Mouse (Mus musculus): ENCODE measurements around the gene Rnf186.

The Rnf186 gene

DNA sequence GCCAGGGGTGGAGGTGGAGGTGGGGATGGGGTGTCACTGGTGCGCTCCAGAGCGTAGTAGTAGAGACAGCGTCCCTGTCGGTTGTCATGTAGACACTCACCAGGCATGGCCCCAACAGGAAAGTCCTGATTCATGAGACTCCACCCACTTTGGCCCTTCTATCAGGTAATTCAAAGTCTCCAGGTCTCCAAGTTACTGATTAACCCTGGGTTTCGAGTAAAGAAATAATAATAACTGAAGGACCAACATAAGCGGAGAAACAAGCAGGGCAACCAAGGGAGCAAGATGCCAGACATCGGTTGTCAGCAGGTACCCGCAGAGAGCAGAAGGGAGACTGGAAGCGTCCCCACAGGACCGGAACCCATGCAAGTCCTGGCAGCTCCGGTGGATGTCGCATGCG, at the start of gene Rnf186:
Gene Rnf186, plus strand, starts transcription at position 247 of the 400 bp plus-strand sequence.
- DNase-seq: peak; percentile 72 to 92

DNA sequence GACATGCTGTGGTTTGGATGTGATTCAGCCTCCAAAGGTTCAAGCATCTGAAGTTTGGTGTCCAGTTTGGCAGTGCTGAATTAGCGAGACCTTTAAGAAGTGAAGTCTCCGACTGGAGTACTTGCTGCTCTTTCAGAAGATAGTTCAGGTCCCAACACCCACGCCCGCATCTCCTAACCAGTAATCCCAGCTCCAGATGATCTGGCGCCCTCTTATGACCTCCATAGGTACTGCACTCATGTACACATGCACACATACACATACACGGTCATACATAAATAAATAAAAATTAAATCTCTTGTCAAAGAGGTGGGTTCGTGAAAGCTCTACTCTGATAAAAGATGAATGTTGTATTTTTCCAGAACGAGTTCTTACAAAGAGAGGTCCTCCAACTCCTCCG, 49.6 kb upstream of the Rnf186 start:
- no peak for DNase-seq

DNA sequence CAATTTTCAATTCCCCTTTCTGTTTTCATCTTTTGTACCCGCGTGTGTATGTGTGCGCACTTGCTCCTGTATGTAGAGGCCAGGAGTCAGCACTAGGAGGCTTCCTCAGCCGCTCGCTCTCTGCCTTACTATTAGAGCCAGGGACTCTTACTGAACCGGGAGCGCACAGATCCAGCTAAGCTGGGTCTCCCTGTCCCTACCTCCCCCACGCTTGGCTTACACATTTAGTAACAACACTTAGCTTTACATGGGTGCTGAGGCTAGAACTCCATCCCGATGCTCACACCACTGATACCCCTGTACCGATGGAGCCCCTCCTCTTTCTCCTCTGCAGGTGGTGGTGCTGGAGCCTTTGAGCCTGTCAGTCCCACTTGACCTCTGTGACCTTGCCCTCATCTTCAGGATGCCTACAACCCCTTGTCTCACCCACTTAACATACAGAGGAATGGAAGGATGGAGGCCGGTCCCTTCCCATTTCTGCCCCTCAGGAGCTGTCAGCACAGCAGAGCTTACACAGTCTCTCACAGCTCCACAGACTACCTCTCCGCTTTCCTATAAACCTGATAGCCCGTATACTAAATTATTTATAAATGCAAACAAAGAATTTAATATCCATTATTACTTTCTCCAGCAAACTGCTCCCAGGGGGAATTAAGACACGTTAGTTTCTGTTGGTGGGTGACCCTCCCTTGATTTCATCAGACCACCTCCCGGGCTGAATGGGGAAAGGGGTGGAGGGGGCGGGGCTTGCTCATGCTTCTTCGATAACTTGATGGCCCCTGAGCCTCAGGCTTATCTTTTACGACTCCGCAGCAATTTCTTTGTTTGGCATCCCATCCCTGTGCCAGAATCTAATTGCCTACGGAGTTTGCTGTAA, 45.4 kb upstream of the Rnf186 start:
- DNase-seq: no peak

DNA sequence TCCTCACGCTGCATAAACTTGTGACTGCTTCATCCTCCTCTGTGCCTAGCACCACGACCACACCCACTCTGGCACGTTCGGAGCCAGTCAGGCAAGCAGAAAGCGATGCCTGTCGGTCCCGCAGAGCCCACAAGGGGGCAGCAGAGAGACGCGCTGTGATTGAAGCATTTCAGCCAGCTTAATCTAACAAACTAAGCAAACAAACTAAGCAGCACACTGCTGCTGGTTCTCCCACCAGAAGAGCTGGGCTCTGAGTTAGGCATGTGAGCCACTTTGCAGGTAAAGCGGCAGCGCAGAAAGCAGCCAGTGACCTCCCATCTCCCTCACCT, 44.8 kb upstream of the Rnf186 start:
- DNase-seq: peak; percentile 95 to 98

DNA sequence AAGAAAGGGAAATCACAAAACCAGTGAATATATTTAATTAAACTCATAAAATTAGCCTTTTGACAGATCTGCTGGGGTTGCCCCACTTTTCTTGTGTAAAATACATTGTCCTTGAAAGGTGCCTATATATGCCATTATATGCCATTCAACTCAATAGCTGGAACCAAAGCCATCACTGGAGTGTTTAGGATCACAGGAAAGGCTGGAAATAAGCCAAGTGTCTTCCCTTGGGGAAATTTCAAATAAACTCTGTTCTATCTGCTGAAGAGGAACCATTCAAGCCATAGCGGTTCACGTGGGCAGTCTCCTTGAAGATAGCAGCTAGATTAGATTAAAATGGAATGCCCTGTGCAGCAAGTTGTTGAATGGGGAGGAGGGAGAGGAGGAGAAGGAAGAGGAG, 41.4 kb upstream of the Rnf186 start:
- DNase-seq: no peak

DNA sequence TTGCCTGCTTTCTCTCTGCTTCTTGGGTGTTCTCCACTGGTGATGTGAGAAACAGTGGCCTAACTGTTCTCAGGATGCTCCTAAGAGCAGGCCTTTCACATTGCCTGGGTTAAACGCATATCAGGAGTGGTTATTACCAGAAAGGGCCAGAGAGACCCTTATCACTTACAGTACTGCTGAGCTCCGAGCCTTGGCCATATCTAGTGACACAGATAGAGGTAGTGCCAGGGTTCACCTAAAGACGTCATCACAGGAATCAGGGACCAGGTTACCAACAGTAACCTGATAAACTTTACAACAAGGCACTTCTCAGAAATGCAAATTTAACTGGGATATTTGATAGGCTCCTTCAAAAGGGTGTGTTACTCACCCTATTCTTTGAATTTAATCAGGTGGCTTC, 33.0 kb upstream of the Rnf186 start:
- no peak for DNase-seq

DNA sequence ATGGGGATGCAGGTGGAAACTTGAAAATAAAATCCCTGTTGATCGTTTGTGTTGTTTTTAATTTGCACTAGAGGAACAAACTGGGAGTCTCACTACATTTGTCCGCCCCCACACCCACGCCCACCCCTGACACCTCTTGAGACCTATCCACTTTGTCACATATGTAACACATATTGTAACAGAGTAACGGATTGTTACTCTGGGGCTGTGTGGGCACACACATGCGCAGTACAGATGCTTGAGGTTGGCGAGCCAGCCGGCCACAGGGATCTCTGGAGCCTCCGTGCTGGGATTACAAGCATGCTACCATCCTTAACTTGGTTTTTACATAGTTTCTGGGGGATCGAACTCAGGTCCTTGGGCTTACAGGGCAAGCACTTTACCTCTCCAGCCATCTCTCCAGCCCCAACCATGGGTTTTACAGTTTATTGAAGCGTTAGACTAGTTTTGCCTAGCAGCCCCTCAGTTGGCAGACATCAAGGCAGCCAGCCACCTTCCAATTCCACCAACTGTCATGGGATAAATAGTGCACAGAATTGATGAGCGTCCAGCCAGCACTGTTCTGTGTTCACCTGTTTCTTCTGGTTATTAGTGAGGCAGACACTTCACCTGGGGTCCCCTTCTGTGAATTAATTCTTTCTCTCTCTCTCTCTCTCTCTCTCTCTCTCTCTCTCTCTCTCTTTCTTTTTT, 32.3 kb upstream of the Rnf186 start:
- no peak for DNase-seq

DNA sequence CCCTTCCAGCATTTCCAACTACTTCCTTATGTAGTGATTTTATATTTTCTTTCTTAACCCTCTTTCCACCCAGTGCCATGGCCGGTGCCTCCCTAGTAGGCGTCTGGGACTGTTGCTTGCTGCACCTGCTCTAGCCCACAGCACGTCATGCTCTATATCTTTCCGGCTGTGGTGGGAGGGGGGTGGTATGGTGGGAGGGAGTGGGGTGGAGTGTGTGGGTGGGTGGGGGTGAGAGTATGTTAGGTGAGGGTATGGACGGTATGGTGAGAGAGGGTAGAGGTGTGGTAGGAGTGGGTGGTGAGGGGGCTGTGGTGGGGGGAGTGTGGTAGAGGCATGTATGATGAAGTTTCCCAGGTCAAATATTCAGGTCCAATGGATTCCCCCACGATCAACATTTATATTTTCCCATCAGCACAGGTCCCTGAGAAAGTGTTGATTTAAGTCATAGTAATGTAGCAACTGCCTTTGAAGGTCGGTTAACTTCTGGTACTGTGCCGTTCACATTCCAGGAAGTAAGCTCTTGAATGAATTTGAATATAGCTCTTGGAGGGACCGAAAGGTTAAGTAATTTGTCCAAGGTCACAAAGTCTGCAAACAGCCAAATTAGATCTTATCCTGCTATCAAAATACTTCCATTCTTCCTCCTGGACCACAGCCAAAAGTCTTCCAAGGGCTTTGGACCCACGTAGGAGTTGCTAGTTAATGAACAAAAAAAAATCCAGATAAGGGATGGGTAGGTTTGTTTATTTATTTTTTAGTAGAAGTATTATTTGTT, 28.2 kb upstream of the Rnf186 start:
- peak; percentile 47 to 80 for DNase-seq

DNA sequence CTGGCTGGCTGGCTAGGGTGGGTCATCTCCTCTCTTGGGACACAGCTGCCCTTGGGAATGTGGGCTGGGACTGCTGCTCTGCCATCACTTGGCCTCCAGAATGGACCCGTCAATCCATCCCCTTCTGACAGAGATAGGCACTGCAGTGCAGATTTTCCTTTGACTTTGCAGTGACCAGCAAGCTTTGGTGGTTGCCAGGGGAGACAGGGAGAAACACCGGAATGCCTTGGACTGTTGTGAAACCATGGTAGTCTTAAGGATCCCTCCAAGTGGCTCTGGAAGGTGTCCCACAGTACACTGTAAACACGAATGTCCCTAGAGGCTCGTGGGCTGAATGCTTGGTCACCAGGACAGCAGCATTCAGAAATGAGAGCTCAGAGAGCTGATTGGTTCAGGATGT, 27.4 kb upstream of the Rnf186 start:
- peak in 1 of 2 experiments; percentile 22 for DNase-seq

DNA sequence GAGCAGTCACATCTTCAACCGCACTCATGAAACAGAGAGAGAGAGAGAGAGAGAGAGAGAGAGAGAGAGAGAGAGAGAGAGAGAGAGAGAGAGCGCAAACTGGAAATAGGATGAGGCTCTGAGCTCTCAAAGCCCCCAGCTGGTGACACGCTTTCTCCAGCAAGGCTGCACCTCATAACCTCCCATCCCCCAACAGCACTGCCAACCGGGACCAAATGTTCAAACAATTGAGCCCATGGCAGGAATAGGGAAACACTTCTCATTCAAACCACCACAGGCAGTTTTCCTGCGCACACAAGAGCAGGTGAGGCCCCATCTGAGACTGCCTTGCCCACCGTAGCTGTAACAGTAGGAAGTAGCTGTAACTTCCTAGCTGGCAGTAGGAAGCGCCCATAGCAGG, 25.5 kb upstream of the Rnf186 start:
- DNase-seq: no peak

DNA sequence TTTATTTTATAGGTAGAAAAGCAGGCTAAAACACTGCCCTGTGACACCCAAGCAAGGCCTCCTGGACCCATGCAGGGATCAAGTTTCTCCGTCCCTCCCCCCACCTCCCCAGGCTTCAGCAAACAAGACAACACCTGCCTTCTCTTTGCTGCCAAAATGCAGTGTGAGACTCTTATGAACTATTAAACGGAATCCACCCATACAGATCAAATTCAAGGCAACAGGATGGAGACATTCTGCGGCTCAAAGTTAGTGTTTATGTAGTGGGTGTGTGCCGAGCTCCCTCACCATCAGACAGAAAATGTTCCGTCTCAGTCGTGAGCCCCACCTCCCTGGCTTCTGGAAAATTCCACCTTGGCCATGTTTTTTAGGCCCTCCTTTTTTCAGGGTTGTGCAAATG, 24.9 kb upstream of the Rnf186 start:
- peak in 1 of 2 experiments; percentile 31 for DNase-seq

DNA sequence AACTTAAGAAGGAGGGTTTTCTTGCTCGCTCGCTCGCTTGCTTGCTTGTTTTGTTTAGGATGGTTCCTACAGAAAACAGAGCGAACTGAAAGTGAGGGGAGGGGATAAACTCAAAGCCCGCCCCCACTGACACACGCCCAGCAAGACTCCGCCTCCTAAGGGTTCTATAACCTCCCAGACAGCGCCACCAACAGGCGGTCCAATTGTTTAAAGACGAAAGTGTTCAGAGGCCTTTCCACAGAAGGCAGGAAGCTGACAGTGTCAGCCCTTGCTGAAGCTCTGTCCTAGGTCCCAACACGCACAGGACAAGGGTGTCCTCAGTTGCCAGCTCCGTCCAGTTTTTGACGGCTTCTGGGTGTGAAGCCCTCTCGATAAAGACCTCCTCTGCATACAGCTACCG, 23.2 kb upstream of the Rnf186 start:
- DNase-seq: peak; percentile 87 to 92

DNA sequence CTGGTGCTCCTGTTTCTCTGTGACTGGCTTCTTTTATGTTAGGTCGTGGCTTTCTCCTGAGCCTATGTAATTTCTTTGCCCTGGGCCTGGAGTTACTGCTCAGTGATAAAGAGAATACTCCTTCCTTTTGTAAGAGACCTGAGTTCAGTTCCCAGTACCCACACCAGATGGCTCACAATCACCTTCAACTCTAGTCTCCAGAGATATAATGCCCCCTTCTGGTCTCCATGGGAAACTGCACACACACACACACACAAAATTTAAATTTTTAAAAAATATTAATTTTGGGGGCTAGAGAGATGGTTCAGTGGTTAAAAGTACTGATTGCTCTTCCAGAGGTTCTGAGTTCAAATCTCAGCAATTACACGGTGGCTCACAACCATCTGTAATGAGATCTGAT, 18.7 kb upstream of the Rnf186 start:
- no peak for DNase-seq

DNA sequence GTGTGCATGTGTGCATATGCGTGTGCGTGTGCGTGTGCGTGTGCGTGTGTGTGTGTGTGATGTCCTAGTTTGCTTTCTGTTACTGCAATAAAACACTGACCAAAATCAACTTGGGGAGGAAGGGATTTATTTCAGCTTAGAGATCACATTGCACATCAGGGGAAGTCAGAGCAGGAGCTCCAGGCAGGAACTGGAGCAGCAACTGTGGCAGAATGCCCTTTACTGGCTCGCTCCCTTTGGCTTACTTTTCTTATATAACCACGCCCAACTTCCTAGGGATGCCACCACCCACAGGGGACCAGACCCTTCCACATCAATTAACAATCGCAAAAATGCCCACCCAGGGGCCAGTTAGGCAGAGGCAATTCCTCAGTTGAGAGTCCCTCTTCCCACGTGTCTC, 8.3 kb upstream of the Rnf186 start:
- no peak for DNase-seq

DNA sequence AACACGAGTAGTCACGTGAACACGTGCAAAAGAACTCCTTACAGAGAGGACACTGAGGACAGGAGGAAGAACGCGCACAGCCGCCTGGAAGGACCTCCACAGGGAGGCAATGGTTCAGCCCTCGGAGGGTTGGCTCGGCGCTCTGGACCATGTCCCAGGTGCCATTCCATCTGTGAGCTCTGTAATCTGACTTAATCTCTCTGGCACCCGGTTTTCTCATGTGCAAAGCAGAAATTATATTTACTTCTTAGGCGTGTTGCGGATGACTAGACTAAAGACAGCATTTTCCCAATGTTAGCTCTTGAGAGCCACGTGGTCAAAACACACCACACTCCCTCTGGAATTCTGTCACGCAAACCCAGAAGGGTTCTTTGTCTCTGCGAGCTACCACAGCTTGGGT, 7.8 kb upstream of the Rnf186 start:
- peak in 1 of 2 experiments; percentile 50 for DNase-seq

DNA sequence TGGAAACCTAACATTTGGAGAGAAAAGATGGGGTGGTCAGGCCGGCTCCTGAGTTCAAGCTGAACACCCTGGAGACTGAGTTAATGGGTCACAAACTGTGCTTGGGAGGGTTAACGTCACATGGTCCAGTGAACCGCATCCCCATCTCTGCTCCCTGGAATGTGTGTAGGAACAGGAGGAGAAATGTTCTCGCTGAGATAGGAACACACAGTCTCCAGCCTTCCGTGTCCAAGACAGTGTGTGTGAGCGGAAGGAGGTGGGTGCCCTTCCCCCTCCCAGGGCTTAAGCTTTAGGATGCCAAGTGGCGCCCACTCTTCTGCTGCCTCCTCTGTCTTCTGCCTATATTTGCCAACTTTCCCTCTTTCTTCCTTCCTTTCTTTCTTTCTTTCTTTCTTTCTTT, 7.0 kb upstream of the Rnf186 start:
- DNase-seq: peak; percentile 69 to 84

DNA sequence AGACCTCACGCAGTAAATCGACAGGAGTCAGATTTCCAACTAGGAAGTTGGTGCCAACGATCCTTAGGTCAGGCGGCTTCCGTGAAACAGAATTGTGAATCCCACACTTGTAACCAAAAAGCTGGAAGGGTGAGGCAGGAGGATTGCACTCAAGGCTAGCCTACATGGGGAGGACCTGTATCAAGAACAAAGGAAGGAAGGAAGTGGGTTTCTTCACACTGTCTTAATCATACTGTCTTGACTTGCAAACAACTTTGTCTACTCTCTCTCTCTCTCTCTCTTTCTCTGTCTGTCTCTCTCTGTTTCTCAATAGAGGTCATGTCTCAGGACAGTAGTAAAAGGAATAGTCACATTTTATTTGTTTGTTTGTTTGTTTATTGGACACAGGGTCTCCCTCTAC, 4.2 kb upstream of the Rnf186 start:
- DNase-seq: no peak

DNA sequence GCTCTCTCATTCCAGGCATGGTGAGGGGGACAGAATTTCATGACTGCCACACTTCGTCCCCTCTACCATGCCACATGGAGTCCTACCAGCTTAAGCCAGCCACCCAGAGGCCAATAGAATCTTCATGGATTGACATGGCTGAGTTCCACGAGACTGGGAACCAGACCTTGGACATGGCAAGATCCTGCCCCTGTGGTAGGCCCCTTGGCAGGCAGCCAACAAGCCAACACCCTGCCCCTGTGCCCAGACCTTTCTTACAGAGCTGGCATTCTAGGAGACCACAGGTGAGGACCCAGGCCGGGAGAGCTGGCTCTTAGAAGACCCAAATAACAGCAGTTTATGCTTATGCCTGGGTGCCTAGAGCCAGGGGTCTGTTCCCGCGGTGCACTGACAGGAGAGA, 1.0 kb upstream of the Rnf186 start:
- peak in 1 of 2 experiments; percentile 71 for DNase-seq

DNA sequence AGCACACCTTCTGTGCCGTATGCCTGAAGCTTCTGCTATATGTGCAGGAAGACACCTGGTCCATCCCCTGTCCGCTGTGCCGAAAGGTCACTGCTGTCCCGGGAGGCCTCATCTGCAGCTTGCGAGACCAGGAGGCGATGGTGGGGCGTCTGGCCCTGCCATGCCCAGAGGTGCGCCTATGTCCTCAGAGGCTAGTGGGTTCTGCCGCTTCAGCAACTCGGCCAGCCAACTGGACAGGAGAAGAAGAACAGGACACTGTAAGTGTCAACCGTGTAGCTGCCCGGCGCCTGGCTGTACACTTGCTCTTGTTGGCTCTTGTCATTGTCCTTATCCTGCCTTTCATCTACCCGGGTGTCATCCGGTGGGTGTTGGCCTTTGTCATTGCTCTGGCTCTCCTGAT, 573 bp downstream of the Rnf186 start:
- DNase-seq: peak; percentile 59 to 62

DNA sequence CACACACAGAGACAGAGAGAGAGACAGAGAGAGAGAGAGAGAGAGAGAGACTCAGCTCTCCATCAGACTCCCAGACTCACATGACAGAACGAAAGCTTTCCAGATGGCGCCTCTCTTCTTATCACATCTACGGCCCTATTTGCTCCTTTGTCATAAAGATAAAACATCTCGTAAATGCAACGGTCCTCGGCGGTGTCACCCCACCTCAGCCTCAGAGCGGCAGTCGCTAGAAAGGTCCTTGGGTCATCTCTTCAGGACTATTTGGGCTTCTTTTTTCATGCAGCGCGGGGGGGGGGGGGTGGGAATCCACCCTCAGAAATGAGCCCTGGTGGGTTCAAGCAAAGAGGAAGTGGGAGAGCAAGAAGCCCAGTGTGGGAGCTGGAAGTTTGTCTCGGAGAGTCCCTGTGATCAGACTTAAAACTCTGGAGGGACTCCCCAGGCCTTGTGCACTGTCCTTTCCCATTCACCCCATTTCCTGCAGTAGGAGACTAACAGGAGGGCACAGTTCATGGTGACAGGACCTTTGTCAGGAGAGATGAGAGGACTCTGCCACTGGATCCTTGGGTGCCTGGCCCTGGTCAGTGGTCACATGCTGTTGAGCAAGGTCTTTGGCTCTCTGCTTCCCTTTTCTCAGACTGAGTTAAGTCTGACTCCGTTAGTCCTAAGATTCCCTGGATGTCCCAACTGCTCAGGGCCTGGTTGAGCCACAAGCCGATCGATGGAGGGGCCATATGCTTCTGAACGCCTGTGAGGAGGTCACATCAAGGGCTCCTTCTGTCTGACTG, 2.1 kb downstream of the Rnf186 start:
- peak; percentile 58 to 74 for DNase-seq

DNA sequence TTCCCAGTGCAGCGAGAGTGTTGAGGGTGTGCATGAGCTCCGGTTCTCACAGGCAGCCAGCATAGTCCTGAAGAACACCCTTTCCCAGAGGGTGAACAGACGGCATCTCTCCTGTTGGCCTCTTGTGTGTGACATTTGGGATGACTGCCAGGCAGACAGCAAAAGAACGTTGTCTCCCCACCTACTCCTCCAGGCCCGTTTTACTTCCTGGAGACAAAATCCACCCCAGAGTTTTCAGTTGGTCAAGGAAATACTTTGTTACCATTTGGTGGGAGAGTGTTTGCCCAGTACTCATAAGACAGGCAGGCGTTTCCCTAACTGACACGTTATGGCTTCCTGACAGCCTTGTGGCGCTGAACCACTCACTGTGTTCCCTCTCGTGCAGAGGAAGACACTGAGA, 2.8 kb downstream of the Rnf186 start:
- peak in 1 of 2 experiments; percentile 42 for DNase-seq

DNA sequence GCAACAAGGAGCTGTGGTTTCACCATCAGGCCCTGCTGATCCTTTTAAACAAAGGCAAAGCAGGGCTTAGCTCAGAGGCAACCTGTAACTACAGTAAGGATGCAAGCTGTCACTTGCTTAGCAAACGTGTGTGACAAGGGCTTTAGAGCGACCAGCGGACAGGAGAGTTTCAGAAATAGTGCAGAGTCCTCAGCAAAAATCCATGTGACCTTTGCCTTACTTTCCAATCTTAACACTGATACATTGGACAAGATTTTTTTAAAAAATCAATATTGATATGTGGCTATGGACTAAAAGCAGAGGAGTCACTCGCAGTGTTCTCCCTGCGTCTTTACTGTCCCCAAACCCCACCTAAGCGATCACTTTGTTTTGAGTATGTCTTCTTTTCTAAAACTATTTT, 4.5 kb downstream of the Rnf186 start:
- no peak for DNase-seq

All from kidney, postnatal 36 days (tissue).